Mouse (Mus musculus) MEL (cell line): ENCODE data around the gene Fgfr2.

ENCODE experiments used
- CTCF ChIP-seq, 3 experiments: IDR thresholded peaks in 2 of 3; conservative IDR thresholded peaks in 1 of 3; 2 replicates each; pipeline ENCODE4 v1.5.1; 2011 to 2012; ENCODE audit warnings: low read length in 3 of 3, low read depth in 2 of 3, mild to moderate bottlenecking in 2 of 3, improper control_type of control experiment in 1 of 3, inconsistent platforms in 1 of 3, mixed read lengths in 1 of 3, moderate library complexity in 1 of 3; ENCODE audit not compliant: control insufficient read depth in 1 of 3, insufficient read depth in 1 of 3, poor library complexity in 1 of 3, severe bottlenecking in 1 of 3
- EP300 ChIP-seq, 2 experiments: IDR thresholded peaks; 2 replicates each; pipeline ENCODE4 v1.6.1; 2011; ENCODE audit warnings: improper control_type of control experiment in 2 of 2, low read length in 2 of 2, low read depth in 1 of 2, mild to moderate bottlenecking in 1 of 2
- ETS1 ChIP-seq: IDR thresholded peaks from 2 replicates; pipeline ENCODE4 v1.6.1; 2012; ENCODE audit warnings: low read depth, mild to moderate bottlenecking, inconsistent platforms, low read length, improper control_type of control experiment, moderate library complexity
- GATA1 ChIP-seq: IDR thresholded peaks from 2 replicates; pipeline ENCODE4 v1.6.1; 2011; ENCODE audit warnings: low read depth, low read length, improper control_type of control experiment
- MYB ChIP-seq: IDR thresholded peaks from 2 replicates; pipeline ENCODE4 v1.6.1; 2011; ENCODE audit warnings: mild to moderate bottlenecking, low read depth, low read length, improper control_type of control experiment
- NRF1 ChIP-seq: IDR thresholded peaks from 2 replicates; pipeline ENCODE4 v1.6.1; 2014; ENCODE audit warnings: low read depth, mild to moderate bottlenecking, inconsistent platforms, low read length, improper control_type of control experiment, moderate library complexity; ENCODE audit not compliant: poor library complexity, insufficient read depth, severe bottlenecking
- POLR2A ChIP-seq, 2 experiments: IDR thresholded peaks; 2 replicates each; pipeline ENCODE4 v1.6.1; 2011 to 2012; ENCODE audit warnings: low read length in 2 of 2, mild to moderate bottlenecking in 2 of 2, control low read depth in 1 of 2, improper control_type of control experiment in 1 of 2, low read depth in 1 of 2, moderate library complexity in 1 of 2; ENCODE audit not compliant: control insufficient read depth in 1 of 2, insufficient read depth in 1 of 2, poor library complexity in 1 of 2
- POLR2AphosphoS5 ChIP-seq: IDR thresholded peaks from 2 replicates; pipeline ENCODE4 v1.6.1; 2012; ENCODE audit warnings: low read depth, borderline replicate concordance, mild to moderate bottlenecking, inconsistent platforms, low read length, moderate library complexity, mixed read lengths
- TCF12 ChIP-seq: IDR thresholded peaks from 2 replicates; pipeline ENCODE4 v1.6.1; 2014; ENCODE audit warnings: low read depth, mild to moderate bottlenecking, inconsistent platforms, low read length, improper control_type of control experiment, moderate library complexity

GRCm38 (mm10) chr7:132972079-132972478, 151.1 kb downstream of the Fgfr2 start:
- TF ChIP-seq GATA1 (no peak), POLR2AphosphoS5 (no peak), TCF12 (no peak), MYB (no peak), POLR2A (IDR thresholded peaks at IDR 0.05; ENCODE audit: control insufficient read depth in 1 of 2, insufficient read depth in 1 of 2, low read depth in 1 of 2, low read length in 2 of 2, poor library complexity in 1 of 2) (no peak), CTCF (IDR thresholded peaks at IDR 0.05 in 2 of 3, conservative IDR thresholded peaks at IDR 0.05 in 1 of 3; ENCODE audit: control insufficient read depth in 1 of 3, insufficient read depth in 1 of 3, low read depth in 2 of 3, low read length in 3 of 3, poor library complexity in 1 of 3, severe bottlenecking in 1 of 3) (peak in 1 of 3 experiments; percentile 18; a peak in 1 of 6 replicates), ETS1 (no peak), EP300 (IDR thresholded peaks at IDR 0.05; ENCODE audit: low read depth in 1 of 2, low read length in 2 of 2) (no peak), NRF1 (no peak)
